Mouse (Mus musculus) mature B cell (primary cell): ENCODE measurements around the gene Sri.
"Not testable (repeated sequence)": the region's sequence is repeated elsewhere in the genome, so short reads cannot be mapped to it uniquely, and the experiment has no call there.

Experiments
- in situ Hi-C: fragments of 300-500 bp; cut with MboI; formaldehyde crosslinking; loops from 2 replicates; pipeline ENCODE4 v1.14.3; 2019

Sri gene

GRCm38 (mm10) chr5:8045855-8046254 is at the start of gene Sri:
TSS of gene Sri (plus strand) at chr5:8046078.
- in situ Hi-C loops, result no loop called here

GRCm38 (mm10) chr5:7996401-7997044 is 49.4 kb upstream of the Sri start:
- in situ Hi-C loops, result no loop called here

GRCm38 (mm10) chr5:7997086-7997485 is 48.8 kb upstream of the Sri start:
- in situ Hi-C loops, result no loop called here

GRCm38 (mm10) chr5:8000466-8000865 is 45.4 kb upstream of the Sri start:
- in situ Hi-C loops, result no loop called here

GRCm38 (mm10) chr5:8002827-8003226 is 43.1 kb upstream of the Sri start:
- in situ Hi-C loops, result no loop called here

- in situ Hi-C loops, result no loop called here
These were observed 32.6 kb upstream of the Sri start for GRCm38 (mm10) chr5:8013276-8013675.

GRCm38 (mm10) chr5:8034596-8034995 is 11.3 kb upstream of the Sri start:
- in situ Hi-C loops, result not testable (repeated sequence)

- in situ Hi-C loops, result loop anchor here (25.0 kb wide), 1 partner anchor 358 kb away; the partner anchor contains the start of genes Dbf4 and Slc25a40
These were observed 7.9 kb downstream of the Sri start for GRCm38 (mm10) chr5:8053827-8054226.

- in situ Hi-C loops, result loop anchor here (25.0 kb wide), 1 partner anchor 357 kb away; the partner anchor contains the start of genes Dbf4 and Slc25a40
These were observed 9.8 kb downstream of the Sri start for GRCm38 (mm10) chr5:8055721-8056129.

- in situ Hi-C loops, result loop anchor here (25.0 kb wide), 1 partner anchor 356 kb away; the partner anchor contains the start of genes Dbf4 and Slc25a40
These were observed 10.5 kb downstream of the Sri start for GRCm38 (mm10) chr5:8056141-8057017.

- in situ Hi-C loops, result loop anchor here (25.0 kb wide), 1 partner anchor 355 kb away; the partner anchor contains the start of genes Dbf4 and Slc25a40
These were observed 11.1 kb downstream of the Sri start for GRCm38 (mm10) chr5:8057018-8057323.

- in situ Hi-C loops, result loop anchor here (25.0 kb wide), 1 partner anchor 354 kb away; the partner anchor contains the start of genes Dbf4 and Slc25a40
These were observed 12.2 kb downstream of the Sri start for GRCm38 (mm10) chr5:8058056-8058455.

GRCm38 (mm10) chr5:8062469-8062868 is 16.6 kb downstream of the Sri start:
- in situ Hi-C loops, result loop anchor here (25.0 kb wide), 1 partner anchor 350 kb away; the partner anchor contains the start of genes Dbf4 and Slc25a40

- in situ Hi-C loops, result loop anchor here (25.0 kb wide), 1 partner anchor 349 kb away; the partner anchor contains the start of genes Dbf4 and Slc25a40
These were observed 17.3 kb downstream of the Sri start for GRCm38 (mm10) chr5:8063207-8063606.

GRCm38 (mm10) chr5:8073406-8073805 is 27.5 kb downstream of the Sri start:
- in situ Hi-C loops, result loop anchor here (25.0 kb wide), 1 partner anchor 339 kb away; the partner anchor contains the start of genes Dbf4 and Slc25a40

GRCm38 (mm10) chr5:8073901-8074561 is 28.2 kb downstream of the Sri start:
- in situ Hi-C loops, result loop anchor here (25.0 kb wide), 1 partner anchor 338 kb away; the partner anchor contains the start of genes Dbf4 and Slc25a40

- in situ Hi-C loops, result no loop called here
These were observed 31.6 kb downstream of the Sri start for GRCm38 (mm10) chr5:8077481-8077880.

- in situ Hi-C loops, result no loop called here
These were observed 37.1 kb downstream of the Sri start for GRCm38 (mm10) chr5:8082800-8083509.

- in situ Hi-C loops, result no loop called here
These were observed 39.8 kb downstream of the Sri start for GRCm38 (mm10) chr5:8085661-8086060.

GRCm38 (mm10) chr5:8088147-8088546 is 42.3 kb downstream of the Sri start:
- in situ Hi-C loops, result no loop called here

- in situ Hi-C loops, result no loop called here
These were observed 49.0 kb downstream of the Sri start for GRCm38 (mm10) chr5:8094921-8095320.
